ENCODE assay signal across 8 mouse cellular contexts in the genomic region with DNA sequence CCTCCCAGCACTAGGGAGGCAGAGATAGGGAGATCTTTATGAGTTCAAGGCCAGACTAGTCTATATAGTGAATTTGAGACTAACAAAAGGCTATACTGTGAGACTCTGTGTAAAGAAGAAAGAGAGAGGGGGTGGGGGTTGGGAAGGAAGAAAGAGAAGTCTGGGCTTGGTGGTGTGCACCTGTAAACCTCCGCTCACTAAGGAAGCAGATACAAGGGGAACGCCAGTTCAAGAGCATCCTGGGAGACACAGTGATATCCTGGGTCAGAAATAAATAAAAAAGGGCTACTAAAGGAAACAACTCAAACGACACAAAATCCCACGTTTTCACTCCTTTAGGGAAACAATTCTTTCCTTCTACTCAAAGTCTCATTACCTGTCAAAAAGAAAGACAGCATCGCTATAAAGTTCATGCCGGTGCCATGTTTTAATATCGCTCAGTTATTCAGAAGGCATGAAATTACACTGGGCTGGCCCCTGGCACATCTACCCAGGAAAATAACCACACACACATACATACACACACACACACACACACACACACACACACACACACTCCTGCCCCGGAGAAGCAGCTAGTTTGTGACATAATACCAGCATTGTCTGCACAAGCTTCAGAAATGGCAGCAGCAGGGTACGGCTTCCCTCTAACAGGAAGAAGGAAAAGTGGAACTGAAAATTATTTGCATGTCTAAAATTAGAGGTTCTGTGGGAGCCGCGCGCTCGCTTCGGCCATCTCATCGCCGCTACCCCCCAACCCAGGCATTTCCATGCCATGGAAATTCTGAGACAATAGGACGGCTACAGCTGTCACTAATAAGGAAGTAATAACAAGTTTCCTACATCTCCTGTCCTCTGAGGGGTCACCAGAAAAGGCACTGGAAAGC. TPM values are rescaled to one million over a fixed set of nuclear protein-coding genes. Genes with fewer than 3 reads are reported as not detected.
DNase-seq lines count a peak whose midpoint lies in the region; ATAC-seq lines count a peak whose summit lies in the region.

No protein-coding gene starts in this region.

- H3K27me3 ChIP-seq in erythroblast, embryonic 14.5 days (ENCODE audit: control insufficient read depth) = no peaks in the 10 kb centered on the region
- H3K27me3 ChIP-seq in embryonic facial prominence, embryonic 15.5 days = no peaks in the 10 kb centered on the region
- no peaks in the 10 kb centered on the region for H3K27me3 ChIP-seq in neural tube, embryonic 12.5 days (replicated peaks)

- H3K27ac ChIP-seq in embryonic facial prominence, embryonic 15.5 days (replicated peaks) = no peak overlapping the region
- H3K27ac ChIP-seq in neural tube, embryonic 12.5 days = no peak overlapping the region

- peak; percentile 51 for DNase-seq in 3134 (ENCODE audit: extremely low read depth, insufficient read length, low spot score)
- peak; percentile 47 to 53 for DNase-seq in left cerebral cortex, postnatal 14 days (ENCODE audit: low spot score in 2 of 2)
- DNase-seq in adrenal gland, adult 8-10 months = no peak
- DNase-seq in thymus, postnatal 0 days (ENCODE audit: low spot score) = no peak

- intact Hi-C loops in left cerebral cortex, postnatal 14 days (cut with DNase I) = no loop called here

- peaks cover 52% of the 10 kb centered on the region for H3K4me1 ChIP-seq in erythroblast, embryonic 14.5 days (ENCODE audit: control insufficient read depth)
- H3K4me1 ChIP-seq in embryonic facial prominence, embryonic 15.5 days = 0 out of 2 replicates have a peak, but pooled peaks cover 5% of the 10 kb centered on the region
- H3K4me1 ChIP-seq in neural tube, embryonic 12.5 days = peaks cover 16% of the 10 kb centered on the region

- H3K9me3 ChIP-seq in erythroblast, embryonic 14.5 days (ENCODE audit: control insufficient read depth, low read length) = no peaks in the 10 kb centered on the region; the same call in 1 of the 2 replicates
- no peaks in the 10 kb centered on the region for H3K9me3 ChIP-seq in embryonic facial prominence, embryonic 15.5 days (replicated peaks)
- no peaks in the 10 kb centered on the region for H3K9me3 ChIP-seq in neural tube, embryonic 12.5 days

- no peaks in the 10 kb centered on the region; the same call in 1 of the 2 replicates for H3K36me3 ChIP-seq in erythroblast, embryonic 14.5 days (ENCODE audit: control insufficient read depth)
- no peaks in the 10 kb centered on the region for H3K36me3 ChIP-seq in embryonic facial prominence, embryonic 15.5 days
- H3K36me3 ChIP-seq in neural tube, embryonic 12.5 days = no peaks in the 10 kb centered on the region

- ATAC-seq in erythroblast, adult 5-6 weeks (replicated peaks; ENCODE audit: low FRiP score, poor library complexity, severe bottlenecking) = no peak
- no peak for ATAC-seq in embryonic facial prominence, embryonic 15.5 days (ENCODE audit: insufficient number of reproducible peaks, low FRiP score, low TSS enrichment, low read depth)
- ATAC-seq in neural tube, embryonic 12.5 days (ENCODE audit: low FRiP score, low read depth) = no peak

- H3K4me3 ChIP-seq in erythroblast, embryonic 14.5 days (replicated peaks) = peak overlapping the region; percentile 49
- peak overlapping the region; percentile 23 for H3K4me3 ChIP-seq in embryonic facial prominence, embryonic 15.5 days (replicated peaks)
- H3K4me3 ChIP-seq in neural tube, embryonic 12.5 days = no peak overlapping the region

- H3K4me2 ChIP-seq in embryonic facial prominence, embryonic 15.5 days (replicated peaks) = peak overlapping the region; percentile 43
- H3K4me2 ChIP-seq in neural tube, embryonic 12.5 days (replicated peaks) = 0 out of 2 replicates have a peak overlapping the region, but pooled peaks have one; percentile 5

- H3K9ac ChIP-seq in embryonic facial prominence, embryonic 15.5 days = no peak overlapping the region
- no peak overlapping the region for H3K9ac ChIP-seq in neural tube, embryonic 12.5 days

- WGBS in embryonic facial prominence, embryonic 15.5 days = 46% methylated on average over 17 of the region's 17 CpGs
- 73% methylated on average over 17 of the region's 17 CpGs for WGBS in neural tube, embryonic 12.5 days

RNA-seq across cellular contexts. Expression of a gene that starts 6.6 kb away (rescaled TPM):
- polyA plus RNA-seq in erythroblast, embryonic 14.5 days (2012) = 0.01 TPM in 1 of 2 replicates, not detected in the other
- 9.2 and 21.1 TPM in 2 replicates for total RNA-seq in erythroblast, adult 5-6 weeks (2015; ENCODE audit: low replicate concordance)
- 11.3 and 18.7 TPM in 2 replicates for total RNA-seq in erythroblast, adult 5-6 weeks (2017; ENCODE audit: low replicate concordance)
- polyA plus RNA-seq in embryonic facial prominence, embryonic 15.5 days (2015; fragmentation: Nextera tagmentation; extraction: Ambion mirVana) = 2.7 and 2.8 TPM in 2 replicates
- total RNA-seq in left cerebral cortex, postnatal 14 days (2021) = 100 to 1,000 TPM in 1 of 2 experiments, 10 to 100 TPM in 1; 91.2 to 111 TPM
- polyA plus RNA-seq in neural tube, embryonic 12.5 days (2016; fragmentation: Nextera tagmentation; extraction: Ambion mirVana) = 3.7 and 4.0 TPM in 2 replicates
- 10 to 100 TPM; 13.5 to 33.1 (median 23.3) TPM for total RNA-seq in adrenal gland, adult 8-10 months (2022)
- 1.6 and 1.7 TPM in 2 replicates for polyA plus RNA-seq in thymus, postnatal 0 days (2015; fragmentation: Nextera tagmentation; extraction: Ambion mirVana)

Comparison
In these comparisons a context has a peak if more than half of its experiments do, and no peak if none do; other contexts are left out.
1. DNase-seq: peak in 3134 (single experiment) and left cerebral cortex, postnatal 14 days (2 of 2); none in adrenal gland, adult 8-10 months (single experiment) and thymus, postnatal 0 days (single experiment).